Mouse (Mus musculus): ENCODE data around the gene Tmem106a.
"Not testable (repeated sequence)": the region's sequence is repeated elsewhere in the genome, so short reads cannot be mapped to it uniquely, and the experiment has no call there.

The Tmem106a gene

GRCm38 (mm10) chr11:101640857-101641709 lies 59.0 kb downstream of the Tmem106a start:
- DNase-seq (ENCODE audit: low read depth): not testable (repeated sequence)

Measured in fibroblast of lung, adult 2 months (primary cell).